Mouse (Mus musculus) lung, embryonic 15.5 days (tissue): ENCODE measurements around the gene P4ha3. TPM values are rescaled to one million over a fixed set of nuclear protein-coding genes. Genes with fewer than 3 reads are reported as not detected.

Source experiments
- ATAC-seq: fragments of 200-750 bp; cut with Nextera tagmentation; 2 replicates; pipeline ENCODE4 v1.8.0; 2017; ENCODE audit warnings: moderate number of reproducible peaks, borderline replicate concordance; ENCODE audit not compliant: low FRiP score, low TSS enrichment; ENCODE audit errors: extremely low read depth
- H3K27ac ChIP-seq: fragments of 300-500 bp; sonication (generic); 2 replicates; pipeline ENCODE4 v1.5.1; 2015; ENCODE audit warnings: moderate library complexity, mild to moderate bottlenecking, inconsistent platforms
- H3K27me3 ChIP-seq: fragments of 300-500 bp; sonication (generic); 2 replicates; pipeline ENCODE4 v1.6.1; 2015; ENCODE audit warnings: inconsistent platforms
- H3K36me3 ChIP-seq: fragments of 300-500 bp; sonication (generic); 2 replicates; pipeline ENCODE4 v1.6.1; 2015; ENCODE audit warnings: inconsistent platforms
- H3K4me1 ChIP-seq: fragments of 300-500 bp; sonication (generic); 2 replicates; pipeline ENCODE4 v1.6.1; 2015; ENCODE audit warnings: inconsistent platforms
- H3K4me2 ChIP-seq: fragments of 300-500 bp; sonication (generic); 2 replicates; pipeline ENCODE4 v1.6.1; 2015; ENCODE audit warnings: inconsistent platforms, mild to moderate bottlenecking, moderate library complexity
- H3K4me3 ChIP-seq: fragments of 300-500 bp; sonication (generic); 2 replicates; pipeline ENCODE4 v1.5.1; 2015; ENCODE audit warnings: mild to moderate bottlenecking, inconsistent platforms
- H3K9ac ChIP-seq: fragments of 300-500 bp; sonication (generic); 2 replicates; pipeline ENCODE4 v1.6.1; 2015; ENCODE audit warnings: inconsistent platforms
- H3K9me3 ChIP-seq: fragments of 300-500 bp; sonication (generic); 2 replicates; pipeline ENCODE4 v1.6.1; 2016; ENCODE audit warnings: inconsistent platforms
- WGBS: fragments of 180-500 bp; shearing (Covaris S2); methylation state at CpG from one replicate; pipeline ENCODE4 v1.1.7; 2015; 5-methylcytosine and 5-hydroxymethylcytosine counted together
- polyA plus RNA-seq: library from polyadenylated mRNA; unstranded; fragments of >200 nt; fragmentation: Nextera tagmentation; extraction: Ambion mirVana; gene quantifications from 2 replicates; pipeline ENCODE4 v1.2.1, GENCODE M21; 2015

P4ha3 gene
- polyA plus RNA-seq, 1 experiment from 2014 or later: 16.4 TPM

GRCm38 (mm10) chr7:100307872-100308653, 22.7 kb downstream of the P4ha3 start:
- H3K9ac ChIP-seq: no peak overlapping the region
- 80% methylated on average over 6 of the region's 6 CpGs for WGBS
- H3K4me2 ChIP-seq: no peak overlapping the region
- no peak overlapping the region for H3K27ac ChIP-seq
- H3K36me3 ChIP-seq: peaks cover 11% of the 10 kb centered on the region
- peaks cover 9% of the 10 kb centered on the region; the same call in 1 of the 2 replicates for H3K4me1 ChIP-seq
- ATAC-seq: no peak
- no peak overlapping the region for H3K4me3 ChIP-seq
- H3K9me3 ChIP-seq: no peaks in the 10 kb centered on the region
- H3K27me3 ChIP-seq: no peaks in the 10 kb centered on the region

GRCm38 (mm10) chr7:100309216-100309615, 23.9 kb downstream of the P4ha3 start:
- ATAC-seq: peak; percentile 65; the same call in 1 of the 2 replicates
- H3K27me3 ChIP-seq: no peaks in the 10 kb centered on the region
- H3K36me3 ChIP-seq: peaks cover 12% of the 10 kb centered on the region
- H3K9ac ChIP-seq: no peak overlapping the region
- H3K4me1 ChIP-seq: peaks cover 9% of the 10 kb centered on the region; the same call in 1 of the 2 replicates
- peak overlapping the region; percentile 43 for H3K27ac ChIP-seq
- no peak overlapping the region for H3K4me2 ChIP-seq
- H3K4me3 ChIP-seq: no peak overlapping the region
- no peaks in the 10 kb centered on the region for H3K9me3 ChIP-seq
- WGBS: 46% methylated on average over 1 of the region's 1 CpGs

GRCm38 (mm10) chr7:100309679-100310078, 24.4 kb downstream of the P4ha3 start:
- Histone ChIP-seq H3K36me3 (peaks cover 12% of the 10 kb centered on the region), H3K9ac (no peak overlapping the region), H3K4me1 (peaks cover 9% of the 10 kb centered on the region; the same call in 1 of the 2 replicates), H3K4me2 (no peak overlapping the region), H3K27ac (peak overlapping the region; percentile 20; the same call in 1 of the 2 replicates), H3K27me3 (no peaks in the 10 kb centered on the region), H3K9me3 (no peaks in the 10 kb centered on the region), H3K4me3 (no peak overlapping the region)
- 48% methylated on average over 6 of the region's 6 CpGs for WGBS
- no peak for ATAC-seq

- Histone ChIP-seq H3K9ac (no peak overlapping the region), H3K4me3 (no peak overlapping the region), H3K4me2 (no peak overlapping the region), H3K4me1 (peaks cover 9% of the 10 kb centered on the region; the same call in 1 of the 2 replicates), H3K9me3 (no peaks in the 10 kb centered on the region), H3K27ac (no peak overlapping the region), H3K27me3 (no peaks in the 10 kb centered on the region), H3K36me3 (peaks cover 12% of the 10 kb centered on the region)
- ATAC-seq: no peak
- 76% methylated on average over 12 of the region's 12 CpGs for WGBS
These were observed 25.0 kb downstream of the P4ha3 start for GRCm38 (mm10) chr7:100310290-100310689.

GRCm38 (mm10) chr7:100312716-100313115, 27.4 kb downstream of the P4ha3 start:
- H3K4me2 ChIP-seq: no peak overlapping the region
- no peaks in the 10 kb centered on the region for H3K27me3 ChIP-seq
- no peak overlapping the region for H3K4me3 ChIP-seq
- ATAC-seq: no peak
- peaks cover 9% of the 10 kb centered on the region; the same call in 1 of the 2 replicates for H3K4me1 ChIP-seq
- no peak overlapping the region for H3K9ac ChIP-seq
- WGBS: 87% methylated on average over 4 of the region's 4 CpGs
- H3K27ac ChIP-seq: no peak overlapping the region
- peaks cover 12% of the 10 kb centered on the region for H3K36me3 ChIP-seq
- no peaks in the 10 kb centered on the region for H3K9me3 ChIP-seq

- Histone ChIP-seq H3K9ac (no peak overlapping the region), H3K27ac (no peak overlapping the region), H3K4me2 (no peak overlapping the region), H3K36me3 (0 out of 2 replicates have a peak, but pooled peaks cover 2% of the 10 kb centered on the region), H3K4me1 (no peaks in the 10 kb centered on the region), H3K27me3 (no peaks in the 10 kb centered on the region), H3K9me3 (no peaks in the 10 kb centered on the region), H3K4me3 (no peak overlapping the region)
- no peak for ATAC-seq
- 82% methylated on average over 8 of the region's 8 CpGs for WGBS
These were observed 31.6 kb downstream of the P4ha3 start for GRCm38 (mm10) chr7:100316924-100317323.

- Histone ChIP-seq H3K9ac (no peak overlapping the region), H3K9me3 (no peaks in the 10 kb centered on the region), H3K4me1 (no peaks in the 10 kb centered on the region), H3K27me3 (no peaks in the 10 kb centered on the region), H3K36me3 (0 out of 2 replicates have a peak, but pooled peaks cover 2% of the 10 kb centered on the region), H3K4me2 (no peak overlapping the region), H3K4me3 (no peak overlapping the region), H3K27ac (no peak overlapping the region)
- ATAC-seq: no peak
- 91% methylated on average over 5 of the region's 5 CpGs for WGBS
These were observed 32.2 kb downstream of the P4ha3 start for GRCm38 (mm10) chr7:100317534-100317933.

GRCm38 (mm10) chr7:100323721-100324120, 38.4 kb downstream of the P4ha3 start:
- no peaks in the 10 kb centered on the region for H3K27me3 ChIP-seq
- 0 out of 2 replicates have a peak, but pooled peaks cover 4% of the 10 kb centered on the region for H3K4me1 ChIP-seq
- no peak overlapping the region for H3K27ac ChIP-seq
- ATAC-seq: no peak
- no peak overlapping the region for H3K9ac ChIP-seq
- H3K4me2 ChIP-seq: no peak overlapping the region
- no peaks in the 10 kb centered on the region for H3K9me3 ChIP-seq
- WGBS: 46% methylated on average over 3 of the region's 3 CpGs
- peaks cover 17% of the 10 kb centered on the region for H3K36me3 ChIP-seq
- H3K4me3 ChIP-seq: no peak overlapping the region

GRCm38 (mm10) chr7:100325482-100325881, 40.2 kb downstream of the P4ha3 start:
- Histone ChIP-seq H3K27me3 (no peaks in the 10 kb centered on the region), H3K4me3 (no peak overlapping the region), H3K4me1 (0 out of 2 replicates have a peak, but pooled peaks cover 4% of the 10 kb centered on the region), H3K27ac (no peak overlapping the region), H3K9ac (no peak overlapping the region), H3K4me2 (no peak overlapping the region), H3K36me3 (peaks cover 27% of the 10 kb centered on the region), H3K9me3 (no peaks in the 10 kb centered on the region)
- no peak for ATAC-seq
- WGBS: 66% methylated on average over 6 of the region's 6 CpGs

GRCm38 (mm10) chr7:100327514-100327913, 42.2 kb downstream of the P4ha3 start:
- Histone ChIP-seq H3K9me3 (no peaks in the 10 kb centered on the region), H3K4me3 (no peak overlapping the region), H3K36me3 (peaks cover 41% of the 10 kb centered on the region), H3K9ac (no peak overlapping the region), H3K27ac (no peak overlapping the region), H3K27me3 (no peaks in the 10 kb centered on the region), H3K4me2 (no peak overlapping the region), H3K4me1 (0 out of 2 replicates have a peak, but pooled peaks cover 4% of the 10 kb centered on the region)
- WGBS: 70% methylated on average over 7 of the region's 7 CpGs
- peak; percentile 66; the same call in 1 of the 2 replicates for ATAC-seq

- peaks cover 51% of the 10 kb centered on the region for H3K36me3 ChIP-seq
- no peak overlapping the region for H3K9ac ChIP-seq
- 0 out of 2 replicates have a peak, but pooled peaks cover 4% of the 10 kb centered on the region for H3K4me1 ChIP-seq
- no peak overlapping the region for H3K4me2 ChIP-seq
- H3K9me3 ChIP-seq: no peaks in the 10 kb centered on the region
- H3K27me3 ChIP-seq: no peaks in the 10 kb centered on the region
- H3K27ac ChIP-seq: no peak overlapping the region
- ATAC-seq: no peak
- no peak overlapping the region for H3K4me3 ChIP-seq
- WGBS: 93% methylated on average over 4 of the region's 4 CpGs
These were observed 43.3 kb downstream of the P4ha3 start for GRCm38 (mm10) chr7:100328636-100329035.

GRCm38 (mm10) chr7:100331269-100331668, 45.9 kb downstream of the P4ha3 start:
- Histone ChIP-seq H3K27ac (no peak overlapping the region), H3K4me3 (no peak overlapping the region), H3K9ac (no peak overlapping the region), H3K4me2 (no peak overlapping the region), H3K9me3 (no peaks in the 10 kb centered on the region), H3K4me1 (no peaks in the 10 kb centered on the region), H3K36me3 (peaks cover 65% of the 10 kb centered on the region), H3K27me3 (no peaks in the 10 kb centered on the region)
- WGBS: 89% methylated on average over 3 of the region's 3 CpGs
- ATAC-seq: no peak
